ENCODE assay signal across 16 mouse cellular contexts in the genomic region with DNA sequence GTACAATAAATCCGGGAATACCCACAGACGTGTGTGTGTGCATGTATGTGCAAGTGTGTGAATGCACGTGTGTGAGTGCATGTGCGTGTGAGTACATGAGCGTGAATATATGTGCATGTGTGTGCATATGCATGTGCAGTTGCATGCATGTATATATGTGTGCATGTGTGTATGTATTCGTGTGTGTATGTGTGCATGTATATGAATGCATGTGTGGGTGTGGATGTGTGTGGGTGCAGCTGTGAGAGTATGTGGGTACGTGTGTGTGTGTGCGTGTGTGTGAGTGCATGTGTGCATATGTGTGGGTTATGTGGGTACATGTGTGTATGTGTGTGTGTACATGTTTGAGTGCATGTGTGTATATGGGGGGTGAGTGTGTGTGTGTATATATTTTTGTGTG. TPM values are rescaled to one million over a fixed set of nuclear protein-coding genes. Genes with fewer than 3 reads are reported as not detected.
"Had no signal": no experiment of that assay in that cellular context is flagged by ENCODE, and none has a peak within 500 bp of the region (broad histone marks: within the 10 kb centered on the region; RNA-seq: fewer than 3 reads in every experiment).

No protein-coding gene starts in this region.

- H3K27ac ChIP-seq: kidney, embryonic 15.5 days; left cerebral cortex, adult 2 months; liver, embryonic 13.5 days had no signal

- DNase-seq: kidney, adult 8-10 months; kidney, postnatal 10 days; kidney, postnatal 36 days; layer of hippocampus, postnatal 36 days; liver, embryonic 13.5 days; lung, adult 2 months; lung, postnatal 14 days; lung, postnatal 4 days; thymus, adult 18-20 months; thymus, postnatal 36 days had no signal

- H3K4me1 ChIP-seq: liver, embryonic 13.5 days had no signal

- H3K27me3 ChIP-seq: kidney, embryonic 15.5 days; liver, embryonic 13.5 days had no signal

- H3K4me2 ChIP-seq: kidney, embryonic 15.5 days; liver, embryonic 13.5 days had no signal

- H3K9ac ChIP-seq: liver, embryonic 13.5 days had no signal

- H3K36me3 ChIP-seq: kidney, embryonic 15.5 days; liver, embryonic 13.5 days; midbrain, embryonic 10.5 days had no signal

- H3K9me3 ChIP-seq: kidney, embryonic 15.5 days; liver, embryonic 13.5 days; midbrain, embryonic 10.5 days had no signal

- H3K4me3 ChIP-seq: kidney, embryonic 15.5 days; left cerebral cortex, adult 2 months; liver, embryonic 13.5 days; midbrain, embryonic 10.5 days had no signal

RNA-seq across cellular contexts. Expression of gene Tmem179, which starts 29.6 kb away (rescaled TPM):
- polyA plus RNA-seq: liver, adult 2 months had no signal

RNA-seq across cellular contexts. Expression of gene A530016L24Rik, which starts 56.9 kb away (rescaled TPM):
- polyA plus RNA-seq: limb, embryonic 11.5 days; midbrain, embryonic 10.5 days; neural tube, embryonic 11.5 days had no signal
